ENCODE assay signal across 22 mouse cellular contexts in genomic region chr14:33193762-33194161, GRCm38 (mm10). TPM values are rescaled to one million over a fixed set of nuclear protein-coding genes. Genes with fewer than 3 reads are reported as not detected.
A peak's percentile ranks its signal among the peaks of the same experiment; 100 is the strongest.
DNase-seq lines count a peak whose midpoint lies in the region; ATAC-seq and TF ChIP-seq lines count a peak whose summit lies in the region.
"Had no signal": no experiment of that assay in that cellular context is flagged by ENCODE, and none has a peak within 500 bp of the region (broad histone marks: within the 10 kb centered on the region; RNA-seq: fewer than 3 reads in every experiment).

No protein-coding gene starts in this region.

- no peak for DNase-seq in liver, embryonic 11.5 days (ENCODE audit: low spot score)
- DNase-seq in frontal cortex, postnatal 10 days (ENCODE audit: low spot score in 2 of 2): no peak
- DNase-seq in right cerebral cortex, adult 2 months (ENCODE audit: low spot score in 2 of 2): no peak
- no peak for DNase-seq in urinary bladder, adult 18-20 months (ENCODE audit: low spot score in 2 of 2)
- DNase-seq: cerebellum, postnatal 10 days; kidney, adult 11 months; midbrain, embryonic 14.5 days; right cerebral cortex, postnatal 4 days; thymus, adult 2 months had no signal

- H3K27ac ChIP-seq in liver, embryonic 12.5 days: peak overlapping the region; percentile 17; the same call in 1 of the 2 replicates
- H3K27ac ChIP-seq in liver, embryonic 11.5 days (ENCODE audit: low read depth, low read length): no peak overlapping the region
- peak overlapping the region; percentile 89 for H3K27ac ChIP-seq in bone marrow macrophage, adult 2 months (ENCODE audit: insufficient read depth, low read depth, low read length)
- peak overlapping the region; percentile 57; the same call in 1 of the 2 replicates for H3K27ac ChIP-seq in liver, embryonic 15.5 days (replicated peaks)
- H3K27ac ChIP-seq: embryonic facial prominence, embryonic 15.5 days; forebrain, embryonic 10.5 days; heart, adult 2 months; heart, embryonic 15.5 days; hindbrain, embryonic 10.5 days; hindbrain, postnatal 0 days; lung, embryonic 15.5 days; neural tube, embryonic 15.5 days; stomach, embryonic 15.5 days had no signal

- no peaks in the 10 kb centered on the region for H3K4me1 ChIP-seq in liver, embryonic 12.5 days
- H3K4me1 ChIP-seq in liver, embryonic 11.5 days (replicated peaks; ENCODE audit: control insufficient read depth, insufficient read depth, low read length): no peaks in the 10 kb centered on the region
- H3K4me1 ChIP-seq in bone marrow macrophage, adult 2 months (ENCODE audit: control insufficient read depth, insufficient read depth, low read length): peaks cover 45% of the 10 kb centered on the region
- H3K4me1 ChIP-seq in liver, embryonic 15.5 days (replicated peaks): no peaks in the 10 kb centered on the region
- H3K4me1 ChIP-seq: embryonic facial prominence, embryonic 15.5 days; heart, embryonic 15.5 days; lung, embryonic 15.5 days; neural tube, embryonic 15.5 days; stomach, embryonic 15.5 days had no signal

- no peaks in the 10 kb centered on the region for H3K9me3 ChIP-seq in liver, embryonic 12.5 days (replicated peaks)
- H3K9me3 ChIP-seq in liver, embryonic 11.5 days (ENCODE audit: control insufficient read depth, low read length): no peaks in the 10 kb centered on the region
- no peaks in the 10 kb centered on the region for H3K9me3 ChIP-seq in liver, embryonic 15.5 days (replicated peaks)
- H3K9me3 ChIP-seq: embryonic facial prominence, embryonic 15.5 days; forebrain, embryonic 10.5 days; heart, embryonic 15.5 days; hindbrain, embryonic 10.5 days; lung, embryonic 15.5 days; neural tube, embryonic 15.5 days; stomach, embryonic 15.5 days had no signal

- no peaks in the 10 kb centered on the region for H3K36me3 ChIP-seq in liver, embryonic 12.5 days
- no peaks in the 10 kb centered on the region for H3K36me3 ChIP-seq in liver, embryonic 11.5 days (ENCODE audit: control insufficient read depth, insufficient read depth, low read length)
- no peaks in the 10 kb centered on the region for H3K36me3 ChIP-seq in liver, embryonic 15.5 days (replicated peaks)
- H3K36me3 ChIP-seq: embryonic facial prominence, embryonic 15.5 days; forebrain, embryonic 10.5 days; heart, embryonic 15.5 days; hindbrain, embryonic 10.5 days; lung, embryonic 15.5 days; neural tube, embryonic 15.5 days; stomach, embryonic 15.5 days had no signal

- H3K27me3 ChIP-seq in liver, embryonic 12.5 days (replicated peaks): no peaks in the 10 kb centered on the region
- no peaks in the 10 kb centered on the region for H3K27me3 ChIP-seq in liver, embryonic 11.5 days (replicated peaks; ENCODE audit: control insufficient read depth, insufficient read depth, low read length)
- H3K27me3 ChIP-seq in liver, embryonic 15.5 days: no peaks in the 10 kb centered on the region
- H3K27me3 ChIP-seq: embryonic facial prominence, embryonic 15.5 days; heart, embryonic 15.5 days; lung, embryonic 15.5 days had no signal

- no peak for TF ChIP-seq CTCF in bone marrow macrophage, adult 2 months (IDR thresholded peaks at IDR 0.05; ENCODE audit: low read depth, low read length)

- TF ChIP-seq POLR2A in bone marrow macrophage, adult 2 months (IDR thresholded peaks at IDR 0.05; ENCODE audit: borderline replicate concordance, low read depth, low read length): no peak

- no peak overlapping the region for H3K4me3 ChIP-seq in liver, embryonic 12.5 days
- H3K4me3 ChIP-seq in liver, embryonic 11.5 days (ENCODE audit: low read depth, low read length): no peak overlapping the region
- H3K4me3 ChIP-seq in bone marrow macrophage, adult 2 months (ENCODE audit: insufficient read depth, low read length): peak overlapping the region; percentile 37
- no peak overlapping the region for H3K4me3 ChIP-seq in liver, embryonic 15.5 days (replicated peaks)
- H3K4me3 ChIP-seq: embryonic facial prominence, embryonic 15.5 days; forebrain, embryonic 10.5 days; heart, adult 2 months; heart, embryonic 15.5 days; hindbrain, embryonic 10.5 days; lung, embryonic 15.5 days; neural tube, embryonic 15.5 days; stomach, embryonic 15.5 days had no signal

- no peak for ATAC-seq in liver, embryonic 12.5 days
- ATAC-seq in liver, embryonic 11.5 days (replicated peaks; ENCODE audit: low FRiP score): no peak
- no peak for ATAC-seq in liver, embryonic 15.5 days (ENCODE audit: insufficient read depth)
- ATAC-seq in monocyte, adult 5-6 weeks (replicated peaks; ENCODE audit: insufficient number of reproducible peaks, low FRiP score, low TSS enrichment, poor library complexity, severe bottlenecking): peak; percentile 81
- ATAC-seq: hindbrain, postnatal 0 days had no signal

- H3K4me2 ChIP-seq in liver, embryonic 12.5 days: no peak overlapping the region
- no peak overlapping the region for H3K4me2 ChIP-seq in liver, embryonic 11.5 days
- no peak overlapping the region; the same call in 1 of the 2 replicates for H3K4me2 ChIP-seq in liver, embryonic 15.5 days
- H3K4me2 ChIP-seq: embryonic facial prominence, embryonic 15.5 days; heart, embryonic 15.5 days; lung, embryonic 15.5 days; neural tube, embryonic 15.5 days; stomach, embryonic 15.5 days had no signal

- no peak overlapping the region for H3K9ac ChIP-seq in liver, embryonic 12.5 days
- no peak overlapping the region for H3K9ac ChIP-seq in liver, embryonic 11.5 days (ENCODE audit: low read depth, low read length)
- no peak overlapping the region for H3K9ac ChIP-seq in liver, embryonic 15.5 days
- H3K9ac ChIP-seq: embryonic facial prominence, embryonic 15.5 days; heart, embryonic 15.5 days; lung, embryonic 15.5 days; neural tube, embryonic 15.5 days; stomach, embryonic 15.5 days had no signal

RNA-seq across cellular contexts. Expression of gene Wdfy4, which starts 8.5 kb away (rescaled TPM):
- 1.6 and 2.1 TPM in 2 replicates for polyA plus RNA-seq in liver, embryonic 12.5 days (2016; fragmentation: Nextera tagmentation; extraction: Ambion mirVana)
- polyA plus RNA-seq in liver, embryonic 11.5 days (2014; fragmentation: Nextera tagmentation; extraction: Ambion mirVana): 1.6 and 1.9 TPM in 2 replicates
- polyA plus RNA-seq in bone marrow macrophage, adult 2 months (2012; ENCODE audit: insufficient read depth, insufficient read length, missing spikeins): 39.7 and 40.3 TPM in 2 replicates
- polyA plus RNA-seq in liver, embryonic 15.5 days (2015; fragmentation: Nextera tagmentation; extraction: Ambion mirVana): 1.2 and 2.1 TPM in 2 replicates
- 61.0 to 91.5 TPM (median 84.2 TPM) in 3 replicates for total RNA-seq in monocyte, adult 5-6 weeks (2017)

RNA-seq across cellular contexts. Expression of gene Arhgap22, which starts 20.1 kb away (rescaled TPM):
- 4.6 and 6.8 TPM in 2 replicates for polyA plus RNA-seq in liver, embryonic 12.5 days (2016; fragmentation: Nextera tagmentation; extraction: Ambion mirVana)
- 8.5 and 14.0 TPM in 2 replicates for polyA plus RNA-seq in liver, embryonic 11.5 days (2014; fragmentation: Nextera tagmentation; extraction: Ambion mirVana)
- polyA plus RNA-seq in bone marrow macrophage, adult 2 months (2012; ENCODE audit: insufficient read depth, insufficient read length, missing spikeins): 39.5 and 39.6 TPM in 2 replicates
- polyA plus RNA-seq in liver, embryonic 15.5 days (2015; fragmentation: Nextera tagmentation; extraction: Ambion mirVana): 3.6 and 4.6 TPM in 2 replicates
- 1.6 TPM in 1 of 3 replicates, not detected in the others for total RNA-seq in monocyte, adult 5-6 weeks (2017)

Comparison
In these comparisons a context has a peak if more than half of its experiments do, and no peak if none do; other contexts are left out.
1. RNA of gene Wdfy4, which starts 8.5 kb away (polyA plus RNA-seq): 39.7 to 40.3 TPM in bone marrow macrophage, adult 2 months; 1.6 to 2.1 TPM in liver, embryonic 12.5 days, 1.6 to 1.9 TPM in liver, embryonic 11.5 days and 1.2 to 2.1 TPM in liver, embryonic 15.5 days; every median in the first group is over 10 times any median in the second.